Mouse (Mus musculus) urinary bladder, postnatal 10 days (tissue): ENCODE data around the gene Chmp6.

ENCODE experiments used
- DNase-seq: peaks from one replicate; pipeline ENCODE4 v3.0.0; 2022; ENCODE audit warnings: low spot score

Chmp6 gene

DNA sequence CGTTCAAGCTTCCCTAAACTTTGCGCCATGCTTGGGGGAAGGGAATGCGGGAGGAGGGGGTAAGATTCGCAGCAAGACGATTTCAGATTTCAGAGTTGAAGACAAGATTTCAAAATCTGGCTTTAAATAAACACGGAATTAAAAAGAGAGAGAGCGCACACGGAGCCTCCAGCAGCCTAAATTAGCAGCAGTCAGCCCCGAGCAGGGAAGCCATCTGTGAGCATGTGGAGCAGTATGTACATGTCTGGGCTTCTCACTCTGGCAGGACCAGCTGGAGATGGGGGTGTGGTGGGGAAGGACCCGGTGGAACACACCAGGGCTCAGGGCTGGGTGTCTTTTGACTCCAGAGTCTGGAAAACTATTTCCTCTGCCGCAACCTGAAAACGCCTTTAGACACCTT lies 24.0 kb downstream of the Chmp6 start:
- DNase-seq: no peak

DNA sequence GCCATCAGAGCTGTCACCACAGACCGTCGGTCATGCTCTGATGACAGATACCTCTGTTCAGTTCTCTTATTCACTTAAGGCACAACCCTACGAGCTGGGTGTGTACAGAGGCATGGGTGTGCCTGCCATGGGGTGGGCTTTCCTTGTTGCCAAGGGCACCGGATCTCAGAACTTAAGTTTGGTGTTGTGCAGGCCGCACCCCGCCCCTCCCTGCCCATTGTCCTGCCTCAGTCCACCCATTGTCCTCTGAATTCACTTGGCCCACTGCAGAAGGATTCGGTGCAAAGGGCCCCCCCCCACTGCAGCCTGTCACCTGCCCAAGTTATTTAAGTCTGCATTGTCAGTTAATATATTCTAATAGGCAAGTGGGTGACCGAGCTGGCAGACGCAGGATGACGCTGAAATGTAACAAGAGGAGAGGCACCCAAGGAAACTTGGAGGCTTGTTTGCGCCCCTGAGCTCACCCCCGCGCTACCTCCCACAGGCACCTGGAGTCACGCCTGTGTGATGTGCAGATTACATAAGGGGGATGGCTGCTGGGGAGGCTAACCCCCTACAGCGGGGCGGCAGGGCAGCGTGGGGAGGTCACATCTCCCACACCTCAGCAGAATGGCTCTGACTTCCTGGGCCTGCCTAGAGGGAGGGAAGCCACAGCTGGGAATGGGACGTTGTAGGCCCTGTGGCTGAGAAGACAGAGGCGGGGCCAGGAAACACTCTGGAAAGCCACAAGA lies 24.7 kb downstream of the Chmp6 start:
- DNase-seq: no peak

- no peak for DNase-seq
Observed at GRCm38 (mm10) chr11:119939073-119939710, 26.0 kb downstream of the Chmp6 start.

DNA sequence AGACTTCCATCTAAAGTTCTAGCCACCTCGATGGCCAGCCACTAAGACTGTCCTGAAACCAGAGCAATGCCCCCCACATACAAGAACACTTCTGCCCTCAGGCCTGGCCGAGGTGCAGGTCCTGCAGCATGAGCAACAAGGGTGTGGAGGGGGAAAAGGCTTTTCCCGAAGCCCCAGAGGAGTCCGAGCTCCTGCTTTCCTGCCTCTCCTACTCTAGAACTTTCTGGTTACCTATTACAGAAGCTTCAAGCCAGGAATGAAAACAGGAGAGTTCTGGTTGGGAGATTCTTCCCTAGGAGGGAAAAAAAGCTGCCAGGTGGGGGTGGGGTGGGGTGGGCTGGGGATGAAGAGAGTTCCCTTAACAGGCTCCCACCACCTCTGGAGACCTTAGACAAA lies 26.5 kb downstream of the Chmp6 start:
- DNase-seq: no peak

DNA sequence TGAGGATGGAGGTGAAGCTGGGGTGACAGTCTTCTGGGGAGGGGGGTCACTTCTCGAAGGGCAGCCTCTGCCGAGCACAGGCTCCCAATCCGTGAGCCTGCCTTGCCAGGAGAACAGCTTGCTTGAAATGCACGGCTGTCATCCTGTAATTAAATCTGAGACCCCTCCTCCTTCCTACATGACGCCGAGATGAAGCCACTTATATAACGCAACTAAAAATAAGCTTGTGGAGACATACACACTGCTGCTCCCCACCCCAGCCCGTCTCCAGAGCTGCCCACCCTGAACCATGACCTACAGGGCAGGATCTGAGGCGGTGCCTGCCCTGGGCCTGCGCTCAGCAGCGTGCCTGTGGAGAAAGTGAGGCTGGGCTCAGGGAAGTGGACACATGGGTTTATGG lies 26.9 kb downstream of the Chmp6 start:
- no peak for DNase-seq

- no peak for DNase-seq
Observed at GRCm38 (mm10) chr11:119941794-119942193, 28.6 kb downstream of the Chmp6 start.

DNA sequence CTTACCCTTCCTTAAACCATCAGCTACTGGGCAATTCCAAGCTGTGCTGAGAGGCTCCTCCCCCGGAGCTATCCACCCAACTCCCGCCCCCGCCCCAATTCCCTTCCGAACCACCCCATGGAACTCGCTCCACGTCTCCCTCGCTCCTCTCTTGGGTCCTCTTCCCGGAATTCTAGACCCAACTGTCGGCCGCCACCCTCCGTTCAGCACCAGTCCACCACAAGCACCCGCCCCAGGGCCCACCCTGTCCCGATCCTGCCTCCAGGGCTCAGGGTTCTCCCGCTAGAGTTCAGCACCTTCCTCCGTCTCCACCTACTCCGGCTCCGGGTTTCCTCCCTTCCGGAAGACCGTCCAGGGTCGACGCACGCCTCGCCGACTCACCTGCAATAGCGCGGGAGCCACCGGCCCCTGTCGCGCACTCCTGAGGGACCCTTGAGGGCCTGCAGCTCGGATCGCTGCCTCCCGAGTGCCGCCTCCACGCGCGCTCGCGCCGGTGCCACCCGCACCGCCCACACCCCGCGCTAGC lies 29.0 kb downstream of the Chmp6 start:
- no peak for DNase-seq

- peak; percentile 94 for DNase-seq
Observed at GRCm38 (mm10) chr11:119942727-119943427, 29.6 kb downstream of the Chmp6 start, which contains the start of gene Baiap2. Gene Baiap2 (plus strand): TSS chr11:119942763.

DNA sequence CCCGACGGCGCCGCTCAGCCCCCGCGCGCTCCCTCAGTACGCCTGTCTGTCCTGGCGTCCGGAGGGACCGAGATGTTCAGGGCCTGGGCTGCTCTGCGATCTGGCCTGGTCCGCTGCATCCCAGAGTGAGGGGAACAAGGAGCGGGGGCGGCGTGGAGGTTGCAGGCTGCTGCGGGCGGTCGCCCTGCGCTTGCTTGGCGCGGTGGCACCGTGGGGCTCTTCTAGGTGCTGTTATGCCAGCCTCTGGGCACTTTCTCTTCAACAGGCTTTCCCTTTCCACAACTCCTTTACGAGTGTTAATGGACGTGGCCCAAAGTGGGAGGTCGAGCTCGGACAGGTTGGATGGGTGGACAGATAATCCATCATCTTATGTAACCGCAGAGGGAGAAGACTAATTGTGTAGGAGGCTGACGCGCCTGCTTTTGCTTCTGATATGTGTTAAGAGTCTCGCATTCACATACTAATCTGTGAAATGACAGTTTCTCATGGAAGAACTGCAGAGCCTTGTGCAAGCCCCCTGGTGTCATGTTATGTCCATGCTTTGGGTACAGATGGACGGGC lies 30.3 kb downstream of the Chmp6 start:
- DNase-seq: no peak

- no peak for DNase-seq
Observed at GRCm38 (mm10) chr11:119945343-119945742, 32.1 kb downstream of the Chmp6 start.

- DNase-seq: no peak
Observed at GRCm38 (mm10) chr11:119947426-119947825, 34.2 kb downstream of the Chmp6 start.

GRCm38 (mm10) chr11:119947897-119948296 lies 34.7 kb downstream of the Chmp6 start:
- DNase-seq: no peak

DNA sequence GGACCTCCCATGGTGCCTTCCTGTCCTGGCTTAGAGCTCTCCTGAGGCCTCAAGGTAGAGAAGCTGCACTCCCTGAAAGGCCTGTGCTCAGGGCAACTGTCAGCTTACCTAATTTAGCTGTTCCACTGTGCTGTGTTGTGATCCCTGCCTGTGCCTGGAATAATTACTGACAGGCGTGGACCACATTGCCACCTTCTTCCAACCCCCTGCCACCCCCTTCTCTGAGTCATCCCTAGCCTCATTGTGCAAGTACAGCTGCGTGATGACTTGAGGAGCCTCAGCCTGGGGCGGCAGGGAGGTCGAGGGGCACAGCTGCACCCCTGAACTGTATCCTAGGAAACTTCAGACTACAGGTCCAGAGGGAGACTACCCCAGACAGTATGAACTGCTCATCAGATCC lies 35.1 kb downstream of the Chmp6 start:
- DNase-seq: no peak

DNA sequence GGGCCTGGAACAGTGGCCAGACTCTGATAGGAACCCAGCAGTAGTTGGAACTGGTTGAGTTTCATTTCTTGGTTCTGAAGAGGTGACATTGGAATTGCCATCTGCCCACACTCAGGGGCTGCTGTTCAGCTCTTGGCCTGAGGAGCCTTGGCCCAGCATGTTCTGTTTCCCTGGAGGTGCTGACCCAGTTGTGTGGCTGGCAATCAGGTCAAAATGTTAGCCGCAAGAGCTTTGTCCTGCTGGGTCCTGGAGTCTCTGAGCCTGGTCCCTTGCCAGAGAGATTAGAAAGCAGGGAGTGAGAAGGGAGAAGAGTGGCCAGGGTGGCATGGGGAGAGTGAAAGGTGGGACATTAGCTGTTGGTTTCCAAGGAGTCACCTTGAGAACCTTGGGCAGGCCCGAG lies 35.6 kb downstream of the Chmp6 start:
- no peak for DNase-seq

DNA sequence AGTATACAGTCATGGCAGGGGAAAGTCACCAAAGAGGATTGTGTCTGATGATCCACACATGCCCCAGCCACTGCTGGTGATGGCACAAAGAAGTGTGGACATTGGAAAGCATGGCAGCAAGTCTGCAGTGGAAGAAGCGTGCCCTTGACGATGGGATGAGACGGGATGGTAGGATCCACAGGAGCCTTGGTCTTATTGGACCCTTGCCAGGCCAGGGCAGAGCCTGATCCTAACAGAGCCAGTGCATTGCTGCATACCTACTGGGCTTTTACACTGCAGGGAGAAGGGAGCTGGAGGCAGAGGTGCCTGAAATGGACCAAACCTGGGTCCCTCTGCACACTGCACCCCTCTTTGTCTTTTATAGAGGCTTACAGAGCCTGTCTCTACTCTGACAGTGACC lies 37.3 kb downstream of the Chmp6 start:
- DNase-seq: no peak

GRCm38 (mm10) chr11:119951326-119951725 lies 38.1 kb downstream of the Chmp6 start:
- no peak for DNase-seq

GRCm38 (mm10) chr11:119952429-119953224 lies 39.4 kb downstream of the Chmp6 start:
- DNase-seq: no peak

DNA sequence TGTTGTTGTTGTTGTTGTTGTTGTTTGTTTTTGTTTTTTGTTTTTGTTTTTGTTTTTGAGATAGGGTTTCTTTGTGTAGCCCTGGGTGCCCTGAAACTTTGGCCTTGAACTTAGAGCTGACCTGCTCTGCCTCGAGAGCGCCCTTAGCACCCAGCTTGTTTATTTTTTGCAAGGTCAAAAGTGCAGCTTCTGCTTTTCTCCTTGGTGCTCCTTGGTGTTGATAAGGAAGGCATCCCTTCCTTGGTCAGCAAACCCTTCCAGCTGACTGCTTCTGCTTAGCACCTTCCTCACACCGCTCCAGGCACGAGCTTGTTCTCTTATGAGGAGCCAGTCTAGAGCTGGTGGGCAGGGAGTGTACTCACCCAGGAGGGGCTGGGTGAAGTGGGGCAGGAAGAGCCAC lies 41.0 kb downstream of the Chmp6 start:
- DNase-seq: no peak

DNA sequence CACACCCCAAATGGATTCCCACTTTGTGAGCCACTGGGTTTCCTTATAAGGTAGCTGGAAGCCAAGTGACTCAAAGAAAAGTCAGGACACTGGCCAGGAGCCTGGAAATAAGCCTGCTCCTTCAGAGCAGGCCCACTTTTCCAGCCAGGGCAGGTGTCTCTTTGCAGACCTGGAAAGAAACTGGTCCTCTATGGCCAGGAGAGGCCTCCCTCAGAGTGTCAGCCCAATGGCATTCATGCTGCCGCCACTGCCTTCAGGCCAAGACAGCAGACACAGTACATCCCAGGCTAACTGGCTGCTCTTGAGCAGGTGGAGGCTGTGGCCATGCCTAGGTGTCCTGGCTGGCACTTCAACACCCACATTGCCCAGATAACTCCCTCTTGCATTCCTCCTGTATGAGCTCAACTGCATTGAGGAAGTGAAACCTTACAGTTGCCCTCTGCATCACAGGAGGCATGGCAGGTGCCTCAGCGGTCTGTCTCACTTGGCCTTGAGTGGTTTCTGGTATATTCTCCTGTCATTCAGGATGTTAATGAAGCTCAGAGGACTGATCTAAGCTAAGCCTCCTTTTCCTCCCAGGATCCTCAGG lies 41.6 kb downstream of the Chmp6 start:
- DNase-seq: no peak

GRCm38 (mm10) chr11:119955432-119955831 lies 42.2 kb downstream of the Chmp6 start:
- no peak for DNase-seq

DNA sequence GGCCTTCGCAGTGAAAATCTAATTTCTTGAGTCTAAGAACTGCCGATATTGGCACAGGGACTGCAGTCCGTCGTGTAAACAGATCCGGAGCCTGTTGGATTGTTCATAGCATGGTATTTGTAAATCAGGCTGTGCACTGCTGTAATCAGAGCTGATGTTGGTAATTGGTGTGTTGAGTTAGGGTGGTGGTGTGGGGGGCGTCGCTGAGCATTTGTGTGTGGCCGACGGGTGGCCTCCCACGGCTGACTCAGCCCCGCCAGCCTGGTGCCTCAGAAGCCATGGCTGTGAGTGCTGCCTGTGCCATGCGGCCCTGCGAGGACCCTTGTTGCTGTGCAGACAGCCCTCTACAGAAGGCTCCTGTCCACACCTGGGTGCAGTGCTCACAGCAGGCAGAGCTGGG lies 43.3 kb downstream of the Chmp6 start:
- no peak for DNase-seq
